Mouse (Mus musculus) adrenal gland, adult 18-20 months (tissue): ENCODE data around the gene Zmynd8. TPM values are rescaled to one million over a fixed set of nuclear protein-coding genes. Genes with fewer than 3 reads are reported as not detected.
A peak's percentile ranks its signal among the peaks of the same experiment; 100 is the strongest.

Experiments used
- DNase-seq, 2 experiments: peaks; one replicate each; pipeline ENCODE4 v3.0.0; 2021 to 2022; ENCODE audit warnings: low spot score in 2 of 2
- total RNA-seq, 2 experiments: library from RNA; stranded (reverse); gene quantifications; 1 replicate in 1 of 2; 2 replicates in 1 of 2; pipeline ENCODE4 v1.2.3; 2021

The Zmynd8 gene
- total RNA-seq, 2 experiments from 2014 or later: 45.8 to 48.8 TPM

- no peak for DNase-seq
These were observed 1.1 kb upstream of the Zmynd8 start for GRCm38 (mm10) chr2:165899923-165900322.

- no peak for DNase-seq
These were observed 658 bp upstream of the Zmynd8 start for GRCm38 (mm10) chr2:165899474-165899873.

DNA sequence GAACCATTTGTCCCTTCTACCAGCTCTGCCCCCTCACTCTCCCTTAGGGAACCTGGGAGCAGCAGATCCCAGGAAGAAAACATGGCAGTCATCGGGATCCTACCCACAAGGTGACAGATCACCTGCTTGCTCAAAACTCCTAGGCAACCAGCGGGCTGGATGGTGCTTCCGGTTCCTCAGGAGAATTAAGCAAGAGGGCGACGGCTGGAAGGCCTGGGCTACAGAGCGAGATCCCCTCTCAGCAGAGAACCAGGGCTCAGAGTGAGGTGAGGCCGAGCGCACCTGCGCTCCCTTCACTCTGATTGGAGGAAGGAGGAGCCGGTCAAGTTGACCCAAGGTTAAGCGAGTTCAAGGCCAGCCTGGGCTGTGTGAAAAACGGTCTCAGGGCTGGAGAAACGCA lies 2.6 kb downstream of the Zmynd8 start:
- no peak for DNase-seq

DNA sequence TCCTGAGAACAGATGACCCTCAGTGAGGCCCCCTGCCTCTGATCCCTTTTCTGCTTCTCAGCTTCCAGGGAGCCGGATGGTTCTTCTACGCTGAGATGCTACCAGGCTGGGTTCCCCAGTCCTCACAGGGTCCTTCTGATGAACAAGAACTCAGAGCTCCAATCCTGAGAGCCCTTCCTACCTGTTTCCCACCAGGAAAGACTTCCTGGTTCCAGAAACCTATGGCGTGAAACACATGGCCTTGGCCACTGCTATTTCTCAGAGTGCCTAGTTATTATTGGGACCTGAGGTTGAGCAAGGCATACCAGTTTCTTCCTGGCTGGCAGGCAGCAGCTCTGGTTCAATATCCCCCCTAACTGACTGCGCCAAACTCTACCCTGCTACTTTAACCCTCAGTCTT lies 3.1 kb downstream of the Zmynd8 start:
- DNase-seq: no peak

DNA sequence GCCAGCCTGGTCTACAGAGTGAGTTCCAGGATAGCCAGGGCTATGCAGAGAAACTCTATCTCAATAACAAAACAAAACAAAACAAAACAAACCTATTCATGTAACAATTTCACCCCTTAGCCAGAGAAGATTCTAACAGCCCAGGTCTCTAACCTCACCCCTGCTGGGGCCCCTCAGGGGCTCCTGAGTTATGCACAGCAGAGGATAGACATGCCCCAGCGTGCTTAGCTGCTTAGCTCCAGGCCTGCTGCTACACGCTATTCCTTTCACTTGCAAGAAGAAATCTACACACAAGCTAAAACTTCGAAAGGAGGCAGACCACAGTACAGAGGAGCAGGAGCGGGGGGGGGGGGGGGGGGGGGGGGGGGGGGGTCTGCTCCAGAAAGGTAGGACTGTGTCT lies 4.3 kb downstream of the Zmynd8 start:
- DNase-seq: no peak

DNA sequence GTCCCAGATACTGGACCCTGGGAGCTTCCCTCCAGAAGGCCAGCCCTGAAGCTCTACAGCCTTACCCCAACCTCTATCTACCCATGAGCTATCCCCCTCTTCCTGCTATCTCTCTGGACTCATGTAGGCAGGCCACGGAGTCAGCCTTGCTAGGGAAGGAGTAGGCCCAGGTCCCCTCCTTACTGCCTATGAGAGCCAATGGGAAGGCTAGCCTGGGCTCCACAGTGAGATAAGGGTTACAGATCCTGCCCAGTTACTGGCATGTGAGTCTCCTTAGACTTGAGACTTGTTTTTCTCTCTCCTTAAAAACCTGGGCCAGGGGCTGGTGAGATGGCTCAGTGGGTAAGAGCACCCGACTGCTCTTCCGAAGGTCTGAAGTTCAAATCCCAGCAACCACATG lies 5.6 kb downstream of the Zmynd8 start:
- DNase-seq: no peak

GRCm38 (mm10) chr2:165892626-165893025 lies 6.2 kb downstream of the Zmynd8 start:
- no peak for DNase-seq

- no peak for DNase-seq
These were observed 8.4 kb downstream of the Zmynd8 start for GRCm38 (mm10) chr2:165890401-165890800.

DNA sequence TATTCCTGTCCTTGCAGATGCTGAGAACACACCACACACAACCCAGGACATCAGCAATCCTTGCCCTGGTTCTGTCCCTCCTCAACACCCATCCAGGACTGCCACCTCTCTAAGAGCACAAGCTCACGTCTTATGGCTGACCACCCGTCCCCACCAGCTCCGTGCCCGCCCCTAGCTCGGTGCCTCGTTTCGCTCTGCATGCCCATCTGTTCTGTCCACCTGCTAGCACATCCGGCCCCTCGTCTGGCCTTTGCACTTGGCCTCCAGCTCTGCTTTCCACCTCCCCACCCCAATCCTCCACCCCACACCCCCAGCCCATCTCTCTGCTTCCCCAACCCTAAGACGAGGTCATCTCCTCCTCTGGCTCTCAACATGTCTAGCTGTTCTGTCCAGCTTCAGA lies 8.9 kb downstream of the Zmynd8 start:
- no peak for DNase-seq

- no peak for DNase-seq
These were observed 9.6 kb downstream of the Zmynd8 start for GRCm38 (mm10) chr2:165889266-165889665.

- DNase-seq: no peak
These were observed 10.0 kb downstream of the Zmynd8 start for GRCm38 (mm10) chr2:165888813-165889221.

DNA sequence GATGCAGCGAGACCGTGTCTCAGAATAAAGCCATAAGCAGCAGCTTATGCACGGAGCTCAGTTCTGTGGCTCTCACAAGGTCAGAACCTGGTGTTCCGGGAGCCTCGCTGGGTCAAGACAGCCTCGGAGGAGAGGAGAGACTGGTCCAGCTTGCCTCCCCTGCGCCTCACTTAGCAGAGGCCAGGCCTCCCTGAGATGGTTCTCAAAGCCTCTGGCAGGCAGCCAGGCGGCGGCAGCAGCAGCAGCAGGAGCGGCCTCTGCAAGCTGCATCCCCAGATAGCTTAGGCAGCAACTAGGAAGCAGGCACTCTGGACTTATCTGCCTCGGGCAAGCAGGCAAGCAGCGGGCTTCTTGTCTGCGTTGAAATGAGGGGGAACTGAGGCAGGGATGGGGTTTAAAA lies 10.4 kb downstream of the Zmynd8 start:
- DNase-seq: peak; percentile 71 to 79

- peak in 1 of 2 experiments; percentile 40 for DNase-seq
These were observed 11.8 kb downstream of the Zmynd8 start for GRCm38 (mm10) chr2:165886857-165887628.

DNA sequence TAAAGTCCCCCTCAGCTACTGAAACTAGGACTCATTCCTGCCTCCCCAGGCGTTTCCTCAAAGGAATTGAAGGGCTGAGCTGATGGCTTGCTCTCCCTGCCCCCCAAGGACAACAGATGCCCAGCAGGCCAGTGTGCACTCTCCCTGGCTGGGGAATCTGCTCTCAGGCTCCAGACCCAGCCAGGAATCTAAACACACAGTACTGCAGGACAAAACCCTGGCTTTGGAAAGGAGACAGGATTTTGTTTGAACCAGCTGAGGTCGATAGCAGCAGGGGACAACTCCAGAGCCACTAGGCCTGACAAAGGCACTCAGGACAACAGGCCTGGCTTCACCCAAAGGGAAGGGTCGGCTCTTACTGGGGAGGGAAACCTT lies 12.3 kb downstream of the Zmynd8 start:
- DNase-seq: peak in 1 of 2 experiments; percentile 40

- DNase-seq: no peak
These were observed 12.9 kb downstream of the Zmynd8 start for GRCm38 (mm10) chr2:165885951-165886320.

DNA sequence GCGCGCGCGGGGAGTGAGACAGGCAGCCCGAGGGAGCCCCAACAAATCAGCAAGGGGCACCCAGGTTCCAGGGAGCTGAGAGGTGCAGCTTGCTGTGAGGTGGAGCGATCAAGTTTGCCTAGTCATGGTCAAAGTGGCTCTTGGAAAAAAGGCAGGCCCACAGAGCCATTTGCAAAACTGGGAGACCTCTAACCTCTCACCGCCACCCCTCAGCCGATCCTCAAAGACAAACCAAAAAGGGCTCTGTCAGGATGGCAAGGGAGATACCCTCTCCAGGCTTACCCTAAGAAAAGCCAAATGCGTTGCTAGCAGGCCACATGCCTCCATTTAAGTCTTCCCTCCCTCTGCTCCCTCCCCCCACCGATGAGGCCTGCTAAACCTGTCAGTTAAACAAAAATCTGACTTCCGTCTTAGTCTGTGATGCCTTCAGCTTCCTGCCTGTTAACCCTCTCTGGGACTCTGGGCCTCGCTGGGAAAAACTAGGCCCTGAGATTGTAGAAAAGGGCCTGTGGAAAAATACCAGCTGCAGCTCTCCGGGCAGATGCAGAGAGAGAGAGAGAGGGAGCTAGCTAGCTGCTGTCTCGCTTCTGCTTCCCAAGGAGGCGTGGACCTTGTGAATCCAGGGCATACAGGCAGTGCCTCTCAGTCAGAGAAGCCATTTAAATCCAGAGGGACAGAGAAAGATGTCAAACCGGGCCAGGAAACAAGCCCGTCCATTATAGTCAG lies 13.4 kb downstream of the Zmynd8 start:
- DNase-seq: peak in 1 of 2 experiments; percentile 61

GRCm38 (mm10) chr2:165884577-165885224 lies 14.1 kb downstream of the Zmynd8 start:
- peak; percentile 96 to 98 for DNase-seq

GRCm38 (mm10) chr2:165883846-165884576 lies 14.8 kb downstream of the Zmynd8 start:
- peak in 1 of 2 experiments; percentile 47 for DNase-seq

- no peak for DNase-seq
These were observed 15.8 kb downstream of the Zmynd8 start for GRCm38 (mm10) chr2:165883006-165883405.

GRCm38 (mm10) chr2:165881585-165882431 lies 17.0 kb downstream of the Zmynd8 start:
- DNase-seq: no peak
